In genomic region chr19:37206641-37207302, GRCm38 (mm10) we compare ENCODE assay signal across 8 mouse cellular contexts. TPM values are rescaled to one million over a fixed set of nuclear protein-coding genes. Genes with fewer than 3 reads are reported as not detected.
A peak's percentile ranks its signal among the peaks of the same experiment; 100 is the strongest.
DNase-seq lines count a peak whose midpoint lies in the region; ATAC-seq lines count a peak whose summit lies in the region.

No protein-coding gene starts in this region.

- H3K27me3 ChIP-seq in hindbrain, embryonic 16.5 days (replicated peaks; ENCODE audit: control insufficient read depth, insufficient read depth, low read length), result no peaks in the 10 kb centered on the region

- DNase-seq in ovary, postnatal 14 days (ENCODE audit: low spot score), result peak; percentile 20
- DNase-seq in ovary, postnatal 36 days (ENCODE audit: low spot score), result no peak
- peak; percentile 50 to 56 for DNase-seq in cerebellum, postnatal 36 days
- DNase-seq in frontal cortex, postnatal 36 days (ENCODE audit: low spot score in 2 of 2), result peak; percentile 43 to 52
- peak; percentile 49 to 56 for DNase-seq in left cerebral cortex, postnatal 25 days (ENCODE audit: low spot score in 2 of 2)
- DNase-seq in skeletal muscle tissue, adult 2 months (ENCODE audit: low read depth, low spot score), result peak; percentile 43

- peak overlapping the region; percentile 91 for H3K4me2 ChIP-seq in hindbrain, embryonic 16.5 days (ENCODE audit: low read length)

- no peaks in the 10 kb centered on the region for H3K9me3 ChIP-seq in hindbrain, embryonic 16.5 days (ENCODE audit: control insufficient read depth, low read length)

- intact Hi-C loops in left cerebral cortex, postnatal 25 days (cut with DNase I), result loop anchor here (2.0 kb wide), 2 partner anchors 32 to 58 kb away; no protein-coding TSS in a partner anchor

- under 1% methylated on average over 46 of the region's 47 CpGs for WGBS in hindbrain, embryonic 16.5 days

- H3K36me3 ChIP-seq in hindbrain, embryonic 16.5 days (ENCODE audit: control insufficient read depth, insufficient read depth, low read length), result peaks cover 5% of the 10 kb centered on the region; the same call in 1 of the 2 replicates

- H3K4me3 ChIP-seq in hindbrain, embryonic 16.5 days (ENCODE audit: low read length), result peak overlapping the region; percentile 100

- peak; percentile 84 for ATAC-seq in hindbrain, embryonic 16.5 days
- ATAC-seq in megakaryocyte-erythroid progenitor cell, adult 5-6 weeks (replicated peaks; ENCODE audit: low FRiP score, low TSS enrichment, poor library complexity, severe bottlenecking), result 0 out of 2 replicates have a peak, but pooled peaks have one; percentile 23

- H3K9ac ChIP-seq in hindbrain, embryonic 16.5 days (ENCODE audit: low read depth, low read length), result peak overlapping the region; percentile 98

- peaks cover 16% of the 10 kb centered on the region for H3K4me1 ChIP-seq in hindbrain, embryonic 16.5 days (ENCODE audit: control insufficient read depth, insufficient read depth, low read depth, low read length)

- peak overlapping the region; percentile 81 for H3K27ac ChIP-seq in hindbrain, embryonic 16.5 days (ENCODE audit: low read depth, low read length)

RNA-seq across cellular contexts. Expression of gene March5, which starts 0.6 kb away (rescaled TPM):
- polyA plus RNA-seq in hindbrain, embryonic 16.5 days (2015; fragmentation: Nextera tagmentation; extraction: Ambion mirVana), result 82.7 and 83.2 TPM in 2 replicates
- total RNA-seq in left cerebral cortex, postnatal 25 days (2021), result 10 to 100 TPM; 85.1 to 90.4 TPM
- total RNA-seq in megakaryocyte-erythroid progenitor cell, adult 5-6 weeks (2014; fragmentation: Nextera tagmentation), result 138 TPM in 2 replicates
- 77.5 and 90.8 TPM in 2 replicates for total RNA-seq in megakaryocyte-erythroid progenitor cell, adult 5-6 weeks (2017)

RNA-seq across cellular contexts. Expression of gene Cpeb3, which starts 1.6 kb away (rescaled TPM):
- polyA plus RNA-seq in hindbrain, embryonic 16.5 days (2015; fragmentation: Nextera tagmentation; extraction: Ambion mirVana), result 10.4 and 10.9 TPM in 2 replicates
- total RNA-seq in left cerebral cortex, postnatal 25 days (2021), result 10 to 100 TPM; 78.9 to 83.5 TPM
- total RNA-seq in megakaryocyte-erythroid progenitor cell, adult 5-6 weeks (2014; fragmentation: Nextera tagmentation), result 3.1 and 3.6 TPM in 2 replicates
- 0.80 and 4.1 TPM in 2 replicates for total RNA-seq in megakaryocyte-erythroid progenitor cell, adult 5-6 weeks (2017)

Comparison
In these comparisons a context has a peak if more than half of its experiments do, and no peak if none do; other contexts are left out.
1. RNA of gene Cpeb3, which starts 1.6 kb away (total RNA-seq): 78.9 to 83.5 TPM in left cerebral cortex, postnatal 25 days; 0.80 to 4.1 TPM in megakaryocyte-erythroid progenitor cell, adult 5-6 weeks; every median in the first group is over 10 times any median in the second.